Mouse (Mus musculus) limb, embryonic 15.5 days (tissue): ENCODE results near the gene Tmem160. TPM values are rescaled to one million over a fixed set of nuclear protein-coding genes. Genes with fewer than 3 reads are reported as not detected.

Experiments used
- ATAC-seq: fragments of 200-750 bp; cut with Nextera tagmentation; 2 replicates; pipeline ENCODE4 v1.8.0; 2017; ENCODE audit warnings: low read depth, moderate TSS enrichment; ENCODE audit not compliant: insufficient number of reproducible peaks, low FRiP score, low TSS enrichment
- H3K27ac ChIP-seq: fragments of 300-500 bp; sonication (generic); 2 replicates; pipeline ENCODE4 v1.5.1; 2015; ENCODE audit warnings: moderate library complexity, mild to moderate bottlenecking, inconsistent platforms
- H3K27me3 ChIP-seq: fragments of 300-500 bp; sonication (generic); 2 replicates; pipeline ENCODE4 v1.6.1; 2015; ENCODE audit warnings: inconsistent platforms
- H3K36me3 ChIP-seq: fragments of 300-500 bp; sonication (generic); 2 replicates; pipeline ENCODE4 v1.6.1; 2015; ENCODE audit warnings: inconsistent platforms
- H3K4me1 ChIP-seq: fragments of 300-500 bp; sonication (generic); 2 replicates; pipeline ENCODE4 v1.6.1; 2015; ENCODE audit warnings: inconsistent platforms
- H3K4me2 ChIP-seq: fragments of 300-500 bp; sonication (generic); 2 replicates; pipeline ENCODE4 v1.6.1; 2015; ENCODE audit warnings: mild to moderate bottlenecking, inconsistent platforms
- H3K4me3 ChIP-seq: fragments of 300-500 bp; sonication (generic); 2 replicates; pipeline ENCODE4 v1.5.1; 2015; ENCODE audit warnings: mild to moderate bottlenecking, inconsistent platforms
- H3K9ac ChIP-seq: fragments of 300-500 bp; sonication (generic); 2 replicates; pipeline ENCODE4 v1.6.1; 2015; ENCODE audit warnings: inconsistent platforms
- H3K9me3 ChIP-seq: fragments of 300-500 bp; sonication (generic); 2 replicates; pipeline ENCODE4 v1.6.1; 2016; ENCODE audit warnings: inconsistent platforms
- WGBS: fragments of 180-500 bp; shearing (Covaris S2); methylation state at CpG from one replicate; pipeline ENCODE4 v1.1.7; 2015; 5-methylcytosine and 5-hydroxymethylcytosine counted together
- polyA plus RNA-seq: library from polyadenylated mRNA; unstranded; fragments of >200 nt; fragmentation: Nextera tagmentation; extraction: Ambion mirVana; gene quantifications from 2 replicates; pipeline ENCODE4 v1.2.1, GENCODE M21; 2015

Tmem160 gene
- 36.6 and 39.2 TPM in 2 replicates for polyA plus RNA-seq

GRCm38 (mm10) chr7:16452587-16453073 lies at the start of gene Tmem160:
TSS of gene Tmem160 (plus strand) at chr7:16452779.
- peak within 1 kb of the TSS; percentile 58 for H3K27ac ChIP-seq
- peak within 1 kb of the TSS; percentile 62 for H3K9ac ChIP-seq
- no peaks in the 10 kb centered on the region for H3K27me3 ChIP-seq
- peak within 1 kb of the TSS; percentile 95 for H3K4me2 ChIP-seq
- peak; percentile 97 for ATAC-seq
- peaks cover 10% of the 10 kb centered on the region for H3K4me1 ChIP-seq
- no peaks in the 10 kb centered on the region for H3K9me3 ChIP-seq
- peak within 1 kb of the TSS; percentile 65 for H3K4me3 ChIP-seq
- 0 out of 2 replicates have a peak, but pooled peaks cover 3% of the 10 kb centered on the region for H3K36me3 ChIP-seq
- WGBS, result under 1% methylated on average over 30 of the region's 30 CpGs

- peak overlapping the region; percentile 82 for H3K27ac ChIP-seq
- WGBS, result 24% methylated on average over 21 of the region's 21 CpGs
- H3K4me2 ChIP-seq, result peak overlapping the region; percentile 81
- no peak for ATAC-seq
- H3K4me1 ChIP-seq, result peaks cover 40% of the 10 kb centered on the region
- H3K4me3 ChIP-seq, result peak overlapping the region; percentile 86
- H3K9me3 ChIP-seq, result no peaks in the 10 kb centered on the region
- no peaks in the 10 kb centered on the region for H3K27me3 ChIP-seq
- H3K9ac ChIP-seq, result peak overlapping the region; percentile 100
- no peaks in the 10 kb centered on the region for H3K36me3 ChIP-seq
These were observed 49.3 kb upstream of the Tmem160 start for GRCm38 (mm10) chr7:16402968-16403948.

- H3K9me3 ChIP-seq, result no peaks in the 10 kb centered on the region
- H3K27ac ChIP-seq, result peak overlapping the region; percentile 95
- ATAC-seq, result no peak
- H3K9ac ChIP-seq, result no peak overlapping the region
- peak overlapping the region; percentile 34 for H3K4me2 ChIP-seq
- peak overlapping the region; percentile 18; the same call in 1 of the 2 replicates for H3K4me3 ChIP-seq
- no peaks in the 10 kb centered on the region for H3K27me3 ChIP-seq
- no peaks in the 10 kb centered on the region for H3K36me3 ChIP-seq
- peaks cover 32% of the 10 kb centered on the region for H3K4me1 ChIP-seq
- WGBS, result 78% methylated on average over 3 of the region's 3 CpGs
These were observed 48.1 kb upstream of the Tmem160 start for GRCm38 (mm10) chr7:16404315-16405072.

GRCm38 (mm10) chr7:16405073-16405455 lies 47.5 kb upstream of the Tmem160 start:
- H3K4me1 ChIP-seq, result peaks cover 32% of the 10 kb centered on the region
- no peaks in the 10 kb centered on the region for H3K27me3 ChIP-seq
- H3K27ac ChIP-seq, result peak overlapping the region; percentile 95
- H3K36me3 ChIP-seq, result no peaks in the 10 kb centered on the region
- H3K9me3 ChIP-seq, result no peaks in the 10 kb centered on the region
- H3K4me3 ChIP-seq, result peak overlapping the region; percentile 18; the same call in 1 of the 2 replicates
- WGBS, result 40% methylated on average over 2 of the region's 2 CpGs
- no peak overlapping the region for H3K9ac ChIP-seq
- no peak for ATAC-seq
- peak overlapping the region; percentile 34 for H3K4me2 ChIP-seq

GRCm38 (mm10) chr7:16405516-16406351 lies 46.8 kb upstream of the Tmem160 start:
- Histone ChIP-seq H3K9ac (no peak overlapping the region), H3K4me1 (peaks cover 32% of the 10 kb centered on the region), H3K9me3 (no peaks in the 10 kb centered on the region), H3K4me3 (peak overlapping the region; percentile 18), H3K27ac (peak overlapping the region; percentile 95), H3K36me3 (0 out of 2 replicates have a peak, but pooled peaks cover 3% of the 10 kb centered on the region), H3K27me3 (no peaks in the 10 kb centered on the region), H3K4me2 (peak overlapping the region; percentile 34)
- 50% methylated on average over 11 of the region's 11 CpGs for WGBS
- no peak for ATAC-seq

- H3K4me1 ChIP-seq, result peaks cover 32% of the 10 kb centered on the region
- H3K4me3 ChIP-seq, result no peak overlapping the region
- H3K36me3 ChIP-seq, result 0 out of 2 replicates have a peak, but pooled peaks cover 3% of the 10 kb centered on the region
- H3K9me3 ChIP-seq, result no peaks in the 10 kb centered on the region
- 91% methylated on average over 3 of the region's 3 CpGs for WGBS
- H3K4me2 ChIP-seq, result no peak overlapping the region
- H3K27ac ChIP-seq, result 0 out of 2 replicates have a peak overlapping the region, but pooled peaks have one; percentile 22
- H3K9ac ChIP-seq, result no peak overlapping the region
- ATAC-seq, result no peak
- no peaks in the 10 kb centered on the region for H3K27me3 ChIP-seq
These were observed 45.6 kb upstream of the Tmem160 start for GRCm38 (mm10) chr7:16406978-16407377.

GRCm38 (mm10) chr7:16411100-16411499 lies 41.5 kb upstream of the Tmem160 start:
- no peak overlapping the region for H3K4me2 ChIP-seq
- peaks cover 12% of the 10 kb centered on the region for H3K4me1 ChIP-seq
- WGBS, result 87% methylated on average over 5 of the region's 5 CpGs
- H3K9me3 ChIP-seq, result no peaks in the 10 kb centered on the region
- peaks cover 9% of the 10 kb centered on the region; the same call in 1 of the 2 replicates for H3K36me3 ChIP-seq
- H3K27ac ChIP-seq, result no peak overlapping the region
- H3K9ac ChIP-seq, result no peak overlapping the region
- H3K27me3 ChIP-seq, result no peaks in the 10 kb centered on the region
- ATAC-seq, result no peak
- H3K4me3 ChIP-seq, result no peak overlapping the region

GRCm38 (mm10) chr7:16412220-16412896 lies 40.2 kb upstream of the Tmem160 start:
- H3K36me3 ChIP-seq, result peaks cover 21% of the 10 kb centered on the region
- H3K4me3 ChIP-seq, result no peak overlapping the region
- H3K4me2 ChIP-seq, result no peak overlapping the region
- no peak overlapping the region for H3K9ac ChIP-seq
- no peak overlapping the region for H3K27ac ChIP-seq
- peaks cover 8% of the 10 kb centered on the region; the same call in 1 of the 2 replicates for H3K4me1 ChIP-seq
- no peaks in the 10 kb centered on the region for H3K9me3 ChIP-seq
- ATAC-seq, result no peak
- 87% methylated on average over 8 of the region's 8 CpGs for WGBS
- no peaks in the 10 kb centered on the region for H3K27me3 ChIP-seq

GRCm38 (mm10) chr7:16412930-16413329 lies 39.6 kb upstream of the Tmem160 start:
- H3K4me1 ChIP-seq, result peaks cover 8% of the 10 kb centered on the region; the same call in 1 of the 2 replicates
- no peak for ATAC-seq
- H3K4me3 ChIP-seq, result no peak overlapping the region
- no peaks in the 10 kb centered on the region for H3K27me3 ChIP-seq
- no peak overlapping the region for H3K4me2 ChIP-seq
- H3K27ac ChIP-seq, result no peak overlapping the region
- no peak overlapping the region for H3K9ac ChIP-seq
- peaks cover 27% of the 10 kb centered on the region for H3K36me3 ChIP-seq
- H3K9me3 ChIP-seq, result no peaks in the 10 kb centered on the region
- 66% methylated on average over 2 of the region's 2 CpGs for WGBS

GRCm38 (mm10) chr7:16415426-16415825 lies 37.2 kb upstream of the Tmem160 start:
- WGBS, result 83% methylated on average over 3 of the region's 3 CpGs
- Histone ChIP-seq H3K27ac (peak overlapping the region; percentile 11; the same call in 1 of the 2 replicates), H3K36me3 (peaks cover 51% of the 10 kb centered on the region), H3K27me3 (no peaks in the 10 kb centered on the region), H3K4me2 (no peak overlapping the region), H3K4me3 (no peak overlapping the region), H3K9ac (no peak overlapping the region), H3K9me3 (no peaks in the 10 kb centered on the region), H3K4me1 (peaks cover 8% of the 10 kb centered on the region; the same call in 1 of the 2 replicates)
- ATAC-seq, result no peak
